Mouse (Mus musculus) heart, embryonic 12.5 days (tissue): ENCODE results near the gene Tuba1b. TPM values are rescaled to one million over a fixed set of nuclear protein-coding genes. Genes with fewer than 3 reads are reported as not detected.

ENCODE experiments used
- ATAC-seq: fragments of 200-750 bp; cut with Nextera tagmentation; 2 replicates; pipeline ENCODE4 v1.8.0; 2017; ENCODE audit warnings: moderate TSS enrichment, moderate library complexity; ENCODE audit not compliant: insufficient number of reproducible peaks, low FRiP score
- H3K27ac ChIP-seq: fragments of 300-500 bp; sonication (generic); 2 replicates; pipeline ENCODE4 v1.5.1; 2016; ENCODE audit warnings: mild to moderate bottlenecking, moderate library complexity; ENCODE audit not compliant: poor library complexity, severe bottlenecking
- H3K27me3 ChIP-seq: fragments of 300-500 bp; sonication (generic); replicated peaks from 2 replicates; pipeline ENCODE4 v1.6.1; 2016; ENCODE audit warnings: mild to moderate bottlenecking, moderate library complexity
- H3K36me3 ChIP-seq: fragments of 300-500 bp; sonication (generic); 2 replicates; pipeline ENCODE4 v1.6.1; 2016; ENCODE audit warnings: mild to moderate bottlenecking, moderate library complexity
- H3K4me1 ChIP-seq: fragments of 300-500 bp; sonication (generic); replicated peaks from 2 replicates; pipeline ENCODE4 v1.6.1; 2016; ENCODE audit warnings: mild to moderate bottlenecking
- H3K4me2 ChIP-seq: fragments of 300-500 bp; sonication (generic); 2 replicates; pipeline ENCODE4 v1.6.1; 2016; ENCODE audit warnings: mild to moderate bottlenecking, moderate library complexity
- H3K4me3 ChIP-seq: fragments of 300-500 bp; sonication (generic); 2 replicates; pipeline ENCODE4 v1.5.1; 2016; ENCODE audit warnings: mild to moderate bottlenecking
- H3K9ac ChIP-seq: fragments of 300-500 bp; sonication (generic); 2 replicates; pipeline ENCODE4 v1.6.1; 2016; ENCODE audit warnings: mild to moderate bottlenecking, moderate library complexity
- H3K9me3 ChIP-seq: fragments of 300-500 bp; sonication (generic); replicated peaks from 2 replicates; pipeline ENCODE4 v1.6.1; 2016; ENCODE audit warnings: mild to moderate bottlenecking, moderate library complexity
- WGBS: fragments of 180-500 bp; shearing (Covaris S2); methylation state at CpG from one replicate; pipeline ENCODE4 v1.1.7; 2016; 5-methylcytosine and 5-hydroxymethylcytosine counted together
- polyA plus RNA-seq: library from polyadenylated mRNA; unstranded; fragments of >200 nt; fragmentation: Nextera tagmentation; extraction: Ambion mirVana; gene quantifications from 2 replicates; pipeline ENCODE4 v1.2.1, GENCODE M21; 2016

Tuba1b gene
- polyA plus RNA-seq, 1 experiment from 2014 or later: 1,481 TPM

DNA sequence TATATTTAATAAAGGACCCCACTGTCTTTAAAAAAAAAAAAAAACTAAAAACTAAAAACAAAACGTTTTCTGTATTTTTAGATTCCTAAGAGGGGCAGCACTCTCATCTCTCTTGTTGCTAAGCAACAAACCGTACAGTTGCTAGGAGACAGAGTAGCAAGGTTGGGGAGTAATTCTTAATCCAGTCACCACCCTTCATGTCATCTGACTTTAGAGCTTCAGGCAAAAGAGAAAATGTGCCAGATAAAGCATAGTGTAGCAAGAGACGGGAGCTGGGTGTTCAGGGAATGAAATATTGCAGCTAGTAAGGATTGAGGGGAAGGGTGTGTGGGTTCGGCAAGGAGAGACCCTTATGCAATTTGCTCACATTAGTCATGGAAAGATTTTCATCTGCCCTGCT, 36.7 kb upstream of the Tuba1b start:
- Histone ChIP-seq H3K9ac (no peak overlapping the region), H3K27me3 (no peaks in the 10 kb centered on the region), H3K36me3 (no peaks in the 10 kb centered on the region), H3K9me3 (no peaks in the 10 kb centered on the region), H3K4me1 (peaks cover 27% of the 10 kb centered on the region), H3K27ac (no peak overlapping the region), H3K4me3 (no peak overlapping the region), H3K4me2 (no peak overlapping the region)
- WGBS: 44% methylated on average over 4 of the region's 4 CpGs
- ATAC-seq: no peak

DNA sequence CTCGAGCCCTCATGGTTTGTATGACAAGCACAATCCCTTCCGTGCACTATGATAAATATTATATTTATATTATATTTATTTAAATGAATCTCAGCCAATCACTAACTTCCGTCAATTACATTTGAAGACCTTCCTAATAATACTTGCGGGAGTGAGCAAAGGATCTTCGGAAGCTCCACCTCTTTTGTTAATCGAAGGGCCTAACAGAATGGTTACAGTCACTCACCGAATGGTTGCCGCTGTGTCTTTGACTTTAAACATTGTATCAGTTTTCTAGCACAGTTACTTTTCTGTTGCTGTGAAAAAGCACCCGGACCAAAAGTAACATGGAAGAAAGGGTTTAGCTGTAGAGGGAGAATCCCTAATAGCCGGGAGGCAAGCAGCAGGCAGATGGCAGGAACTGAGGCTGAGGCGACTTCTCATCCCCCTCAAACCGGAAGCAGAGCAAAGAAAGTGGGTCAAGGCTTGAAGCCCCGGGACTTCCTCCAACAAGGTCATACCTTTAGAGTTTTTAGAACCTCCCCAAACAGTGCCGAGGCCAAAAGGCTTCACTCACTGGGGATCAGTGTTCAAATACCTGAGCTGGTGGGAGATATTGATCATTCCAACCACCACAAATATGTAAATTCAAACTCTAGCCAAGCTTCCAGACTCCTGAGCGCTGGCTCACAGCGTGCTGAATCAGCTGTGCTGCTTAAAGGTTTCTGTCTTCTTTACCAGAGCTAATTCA, 35.2 kb upstream of the Tuba1b start:
- Histone ChIP-seq H3K4me2 (peak overlapping the region; percentile 32; the same call in 1 of the 2 replicates), H3K36me3 (no peaks in the 10 kb centered on the region), H3K27me3 (no peaks in the 10 kb centered on the region), H3K9ac (no peak overlapping the region), H3K4me1 (peaks cover 27% of the 10 kb centered on the region), H3K4me3 (no peak overlapping the region), H3K27ac (peak overlapping the region; percentile 8; the same call in 1 of the 2 replicates), H3K9me3 (no peaks in the 10 kb centered on the region)
- ATAC-seq: no peak
- 24% methylated on average over 16 of the region's 16 CpGs for WGBS

DNA sequence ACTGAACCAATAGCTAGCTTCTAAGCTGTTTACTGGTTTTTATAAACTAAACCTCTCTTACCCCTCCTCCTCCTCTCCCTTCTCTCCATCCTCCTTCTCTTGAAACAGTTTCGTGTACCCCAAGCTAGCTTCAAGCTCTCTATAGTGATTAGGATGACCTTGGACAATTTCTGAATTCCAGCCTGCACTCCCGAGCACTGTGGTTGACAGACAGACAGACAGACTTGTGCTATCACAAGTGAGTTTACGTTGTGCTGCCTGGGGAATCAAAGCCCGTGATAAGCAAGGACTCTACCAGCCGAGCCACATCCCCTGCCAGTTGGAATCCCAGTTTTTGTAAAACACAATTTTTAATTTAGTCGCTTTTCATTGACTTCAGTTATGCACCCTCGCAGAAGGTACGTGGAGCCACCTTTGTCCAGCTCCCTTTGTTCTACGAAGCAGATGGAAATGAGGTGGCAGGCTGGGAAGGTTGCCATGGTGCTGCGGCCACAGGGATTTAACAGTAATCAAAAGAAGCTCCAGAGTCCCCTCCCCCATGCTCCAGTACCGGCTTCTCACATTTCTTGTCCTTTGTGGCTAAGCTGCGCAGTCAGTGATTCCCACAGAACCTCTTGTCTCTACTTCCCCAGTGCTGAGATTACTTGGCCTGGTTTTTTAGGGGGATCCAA, 34.5 kb upstream of the Tuba1b start:
- peak overlapping the region; percentile 4; the same call in 1 of the 2 replicates for H3K9ac ChIP-seq
- peak; percentile 45; the same call in 1 of the 2 replicates for ATAC-seq
- no peaks in the 10 kb centered on the region for H3K36me3 ChIP-seq
- H3K27ac ChIP-seq: no peak overlapping the region
- no peak overlapping the region for H3K4me3 ChIP-seq
- WGBS: 10% methylated on average over 12 of the region's 12 CpGs
- H3K4me1 ChIP-seq: peaks cover 27% of the 10 kb centered on the region
- H3K27me3 ChIP-seq: no peaks in the 10 kb centered on the region
- no peaks in the 10 kb centered on the region for H3K9me3 ChIP-seq
- H3K4me2 ChIP-seq: peak overlapping the region; percentile 32

DNA sequence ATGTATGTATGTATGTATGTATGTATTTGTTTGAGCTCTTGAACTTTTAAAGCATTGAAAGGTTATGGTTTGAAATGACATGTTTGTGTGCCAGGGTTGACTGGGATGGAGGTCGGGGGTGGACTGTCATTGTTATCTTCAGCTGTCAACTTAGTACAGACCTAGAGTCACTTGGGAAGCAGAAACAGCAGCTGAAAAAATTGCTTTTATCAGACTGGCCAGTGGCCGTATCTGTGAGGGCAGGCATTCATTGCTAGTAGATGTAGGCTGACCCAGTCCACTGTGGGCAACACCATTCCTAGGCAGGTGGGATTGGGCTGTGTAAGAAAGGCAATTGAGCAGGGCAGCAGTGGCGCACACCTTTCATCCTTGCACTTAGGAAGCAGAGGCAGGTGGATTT, 25.2 kb upstream of the Tuba1b start:
- Histone ChIP-seq H3K27ac (no peak overlapping the region), H3K9me3 (no peaks in the 10 kb centered on the region), H3K4me3 (no peak overlapping the region), H3K4me2 (no peak overlapping the region), H3K36me3 (no peaks in the 10 kb centered on the region), H3K9ac (no peak overlapping the region), H3K27me3 (no peaks in the 10 kb centered on the region), H3K4me1 (peaks cover 9% of the 10 kb centered on the region)
- 41% methylated on average over 3 of the region's 3 CpGs for WGBS
- ATAC-seq: no peak

DNA sequence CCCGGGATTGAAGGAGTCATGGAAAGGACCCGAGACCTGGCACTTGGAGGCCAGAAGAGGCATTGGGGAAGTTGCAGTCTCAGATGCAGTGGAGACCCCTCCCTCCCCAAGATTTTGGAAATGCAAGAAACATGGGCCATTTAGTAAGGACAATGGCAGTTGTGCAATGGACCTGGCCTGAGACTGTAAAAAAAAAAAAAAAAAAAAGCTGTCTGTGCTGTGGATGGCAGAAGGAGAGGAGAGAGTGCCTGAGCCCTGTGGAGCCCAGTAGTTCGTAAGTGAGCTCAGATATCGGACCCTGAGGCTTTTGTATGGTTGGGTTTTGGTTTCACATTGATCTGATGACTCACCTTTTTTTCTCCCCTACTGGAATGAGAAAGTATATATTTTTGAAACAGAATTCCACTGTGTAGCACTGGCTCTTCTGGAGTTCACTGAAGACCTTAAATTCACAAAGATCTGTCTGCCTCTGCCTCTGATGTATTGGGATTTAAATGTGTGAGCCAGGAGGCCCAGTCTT, 24.6 kb upstream of the Tuba1b start:
- Histone ChIP-seq H3K4me3 (no peak overlapping the region), H3K36me3 (no peaks in the 10 kb centered on the region), H3K4me1 (peaks cover 14% of the 10 kb centered on the region), H3K9ac (no peak overlapping the region), H3K4me2 (no peak overlapping the region), H3K9me3 (no peaks in the 10 kb centered on the region), H3K27ac (no peak overlapping the region), H3K27me3 (no peaks in the 10 kb centered on the region)
- ATAC-seq: no peak
- WGBS: 91% methylated on average over 4 of the region's 4 CpGs

DNA sequence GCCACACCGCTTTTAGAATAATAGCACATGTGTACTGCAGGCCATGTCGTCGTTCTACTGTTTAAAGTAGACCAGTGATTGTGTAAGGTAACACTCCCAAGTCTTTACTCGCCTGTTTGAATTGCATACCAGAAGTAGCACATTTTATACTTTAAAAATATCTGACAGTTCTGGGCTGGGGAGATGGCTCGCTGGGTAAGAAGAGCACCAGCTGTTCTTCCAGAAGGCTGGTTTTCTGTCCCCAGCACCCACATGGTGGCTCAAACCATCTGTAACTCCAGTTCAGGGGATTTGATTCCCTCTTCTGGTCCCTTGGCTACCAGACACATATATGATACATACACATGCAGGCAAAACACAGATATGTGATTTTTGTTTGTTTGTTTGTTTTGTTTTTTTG, 23.1 kb upstream of the Tuba1b start:
- Histone ChIP-seq H3K4me3 (no peak overlapping the region), H3K36me3 (no peaks in the 10 kb centered on the region), H3K4me2 (no peak overlapping the region), H3K9ac (no peak overlapping the region), H3K4me1 (peaks cover 15% of the 10 kb centered on the region), H3K27me3 (no peaks in the 10 kb centered on the region), H3K9me3 (no peaks in the 10 kb centered on the region), H3K27ac (no peak overlapping the region)
- WGBS: 80% methylated on average over 5 of the region's 5 CpGs
- ATAC-seq: no peak

DNA sequence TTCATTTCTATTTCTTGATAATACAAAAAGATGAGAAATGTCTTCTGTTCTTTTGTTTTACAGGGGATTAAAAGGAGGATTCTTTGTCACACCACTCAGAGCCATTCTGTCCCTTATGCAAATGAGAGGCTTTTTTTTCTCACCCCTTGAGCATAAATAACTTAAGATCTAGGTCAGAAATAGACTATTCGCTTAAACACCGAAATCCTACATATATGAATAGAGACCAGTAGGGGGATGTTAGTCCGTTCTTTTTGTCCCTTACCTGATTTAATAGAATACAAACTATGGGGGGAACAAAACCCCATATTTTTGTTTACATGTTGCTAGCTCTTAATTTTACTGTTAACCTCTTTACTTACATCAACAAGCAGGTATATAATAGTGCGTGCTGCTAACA, 21.6 kb upstream of the Tuba1b start:
- Histone ChIP-seq H3K9ac (no peak overlapping the region), H3K27me3 (no peaks in the 10 kb centered on the region), H3K9me3 (no peaks in the 10 kb centered on the region), H3K27ac (no peak overlapping the region), H3K36me3 (peaks cover 2% of the 10 kb centered on the region; the same call in 1 of the 2 replicates), H3K4me3 (no peak overlapping the region), H3K4me1 (peaks cover 21% of the 10 kb centered on the region), H3K4me2 (no peak overlapping the region)
- WGBS: 89% methylated on average over 4 of the region's 4 CpGs
- ATAC-seq: no peak

DNA sequence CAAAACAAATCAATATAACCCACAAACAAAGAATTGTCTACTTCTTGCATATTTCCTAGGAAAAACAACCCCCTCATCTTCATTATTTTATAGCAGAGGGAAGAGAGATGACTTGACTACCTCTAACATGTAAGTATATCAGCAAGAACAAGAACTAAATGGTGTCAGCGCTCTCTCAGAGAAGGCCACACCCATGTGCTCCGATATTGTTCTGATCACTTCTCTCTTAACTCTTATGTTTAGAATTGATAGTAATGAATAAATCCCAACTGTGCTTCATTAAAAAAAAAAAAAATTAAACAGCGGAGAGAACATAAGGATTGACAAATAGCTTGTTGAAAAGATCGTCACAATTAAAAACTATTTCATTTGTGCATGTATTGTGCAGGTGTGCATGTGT, 21.0 kb upstream of the Tuba1b start:
- ATAC-seq: no peak
- H3K4me1 ChIP-seq: peaks cover 21% of the 10 kb centered on the region
- H3K9ac ChIP-seq: no peak overlapping the region
- no peak overlapping the region for H3K27ac ChIP-seq
- peaks cover 5% of the 10 kb centered on the region; the same call in 1 of the 2 replicates for H3K36me3 ChIP-seq
- H3K9me3 ChIP-seq: no peaks in the 10 kb centered on the region
- H3K27me3 ChIP-seq: no peaks in the 10 kb centered on the region
- H3K4me3 ChIP-seq: no peak overlapping the region
- WGBS: 88% methylated on average over 4 of the region's 4 CpGs
- peak overlapping the region; percentile 59; the same call in 1 of the 2 replicates for H3K4me2 ChIP-seq

DNA sequence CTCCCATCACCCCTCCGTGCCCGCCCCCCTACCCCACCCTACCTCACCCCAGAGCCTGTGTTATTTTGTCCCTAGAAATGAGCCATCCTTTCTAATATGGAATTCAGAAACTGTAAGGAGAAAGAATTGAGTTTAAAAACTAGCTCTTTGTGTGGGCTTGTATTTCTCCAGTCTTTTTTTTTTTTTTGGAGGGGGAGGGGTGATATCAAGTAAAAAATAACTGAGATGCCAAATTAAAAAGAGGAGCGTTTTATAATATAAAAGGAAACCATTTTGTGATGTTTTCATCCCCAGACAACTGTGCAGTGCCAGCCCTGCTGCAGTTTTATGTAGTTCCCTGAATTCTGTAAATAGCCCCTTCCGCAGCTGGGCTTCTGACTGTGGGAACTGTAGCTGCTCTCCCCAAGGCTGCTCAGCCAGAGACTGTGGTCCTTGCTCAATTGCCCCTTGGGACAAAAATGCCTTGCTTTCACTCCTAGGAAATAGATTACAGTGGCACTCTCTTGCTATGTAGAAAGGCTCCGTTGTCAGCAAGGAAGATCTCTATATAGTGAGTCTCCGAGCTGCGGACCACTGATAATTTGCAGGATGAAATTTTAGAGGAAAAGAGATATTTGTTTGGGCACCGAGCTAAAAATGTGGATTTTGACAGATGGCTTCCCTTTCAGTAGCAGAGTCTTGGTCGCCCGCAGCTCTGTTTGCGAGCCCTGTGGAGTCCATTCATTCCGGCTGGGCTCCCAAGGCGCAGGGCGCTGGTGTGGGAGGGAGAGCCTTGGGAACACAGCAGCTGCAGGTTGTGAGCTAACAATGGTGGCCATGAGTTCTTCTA, 20.3 kb upstream of the Tuba1b start:
- Histone ChIP-seq H3K9me3 (no peaks in the 10 kb centered on the region), H3K4me1 (peaks cover 19% of the 10 kb centered on the region), H3K4me2 (peak overlapping the region; percentile 59), H3K36me3 (peaks cover 7% of the 10 kb centered on the region), H3K27me3 (no peaks in the 10 kb centered on the region), H3K27ac (peak overlapping the region; percentile 76), H3K9ac (peak overlapping the region; percentile 24; the same call in 1 of the 2 replicates), H3K4me3 (peak overlapping the region; percentile 27)
- WGBS: 28% methylated on average over 14 of the region's 14 CpGs
- no peak for ATAC-seq

DNA sequence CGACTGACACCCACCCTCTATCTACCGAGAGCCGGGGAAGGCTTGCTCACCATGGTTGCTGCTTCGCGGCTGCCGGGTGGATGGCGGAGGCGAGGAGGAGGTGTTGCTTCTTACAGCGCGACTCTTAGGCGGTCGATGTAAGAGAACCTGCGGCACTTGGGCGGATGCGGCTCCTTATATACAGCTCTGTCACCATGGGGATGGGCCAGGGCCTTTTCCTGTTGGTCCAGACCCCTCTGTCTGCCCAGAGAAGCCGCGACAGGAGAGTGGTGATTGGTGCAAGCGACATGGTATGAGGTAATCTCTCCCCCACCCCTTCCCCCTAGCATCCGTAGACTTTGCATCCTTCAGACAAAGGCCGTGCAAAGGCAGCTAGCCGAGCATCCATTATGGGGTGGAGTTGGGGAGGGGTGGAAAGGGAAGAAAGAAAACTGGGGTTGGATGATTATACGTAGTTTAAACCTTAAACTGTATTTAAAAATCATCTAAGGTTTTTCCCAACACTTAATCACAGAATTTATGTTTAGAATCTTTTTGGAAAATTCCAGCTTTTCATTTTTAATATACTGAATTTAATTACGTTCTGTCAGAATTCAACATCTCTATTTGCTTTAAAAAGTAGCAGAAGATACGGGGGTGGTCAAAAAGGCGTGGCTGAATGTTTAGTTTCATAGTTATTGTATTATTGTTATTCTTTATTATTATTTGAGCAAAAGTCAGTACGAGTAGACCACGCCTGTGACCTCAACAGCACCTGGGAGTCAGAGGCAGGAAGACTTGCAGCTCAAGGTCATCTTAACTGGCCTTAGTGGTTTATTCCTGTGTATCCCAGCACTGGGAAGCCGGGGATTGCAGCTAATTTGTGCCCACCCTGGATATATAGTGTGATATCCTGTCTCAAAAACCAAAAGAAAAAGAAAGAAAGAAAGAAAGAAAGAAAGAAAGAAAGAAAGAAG, 19.3 kb upstream of the Tuba1b start, which contains the start of the genes Gm49450 and Tuba1a:
TSS of gene Gm49450 (minus strand) at position 151 of the 956 bp plus-strand sequence.
TSS of gene Tuba1a (minus strand) at position 303 of the 956 bp plus-strand sequence.
- peak; percentile 97 for ATAC-seq
- 7% methylated on average over 28 of the region's 28 CpGs for WGBS
- Histone ChIP-seq H3K27me3 (no peaks in the 10 kb centered on the region), H3K9me3 (no peaks in the 10 kb centered on the region), H3K4me1 (peaks cover 18% of the 10 kb centered on the region), H3K9ac (peak within 1 kb of the TSS; percentile 98), H3K27ac (peak within 1 kb of the TSS; percentile 99), H3K4me2 (peak within 1 kb of the TSS; percentile 90), H3K4me3 (peak within 1 kb of the TSS; percentile 99), H3K36me3 (peaks cover 14% of the 10 kb centered on the region)
